Mouse (Mus musculus) heart, embryonic 13.5 days (tissue): ENCODE results near the gene Il1r2. TPM values are rescaled to one million over a fixed set of nuclear protein-coding genes. Genes with fewer than 3 reads are reported as not detected.

Experiments used
- ATAC-seq: fragments of 200-750 bp; cut with Nextera tagmentation; 2 replicates; pipeline ENCODE4 v1.8.0; 2017; ENCODE audit warnings: moderate TSS enrichment; ENCODE audit not compliant: insufficient number of reproducible peaks, low FRiP score, low TSS enrichment; ENCODE audit errors: extremely low read depth
- H3K27ac ChIP-seq: fragments of 300-500 bp; sonication (generic); replicated peaks from 2 replicates; pipeline ENCODE4 v1.5.1; 2015; ENCODE audit warnings: moderate library complexity, mild to moderate bottlenecking, inconsistent platforms
- H3K27me3 ChIP-seq: fragments of 300-500 bp; sonication (generic); replicated peaks from 2 replicates; pipeline ENCODE4 v1.6.1; 2015; ENCODE audit warnings: mild to moderate bottlenecking, inconsistent platforms
- H3K36me3 ChIP-seq: fragments of 300-500 bp; sonication (generic); 2 replicates; pipeline ENCODE4 v1.6.1; 2015; ENCODE audit warnings: mild to moderate bottlenecking, inconsistent platforms
- H3K4me1 ChIP-seq: fragments of 300-500 bp; sonication (generic); 2 replicates; pipeline ENCODE4 v1.6.1; 2015; ENCODE audit warnings: inconsistent platforms
- H3K4me2 ChIP-seq: fragments of 300-500 bp; sonication (generic); 2 replicates; pipeline ENCODE4 v1.6.1; 2015; ENCODE audit warnings: inconsistent platforms, mild to moderate bottlenecking, moderate library complexity
- H3K4me3 ChIP-seq: fragments of 300-500 bp; sonication (generic); 2 replicates; pipeline ENCODE4 v1.5.1; 2015; ENCODE audit warnings: moderate library complexity, mild to moderate bottlenecking, inconsistent platforms
- H3K9ac ChIP-seq: fragments of 300-500 bp; sonication (generic); 2 replicates; pipeline ENCODE4 v1.6.1; 2015; ENCODE audit warnings: inconsistent platforms, mild to moderate bottlenecking, moderate library complexity
- H3K9me3 ChIP-seq: fragments of 300-500 bp; sonication (generic); 2 replicates; pipeline ENCODE4 v1.6.1; 2016; ENCODE audit warnings: inconsistent platforms
- WGBS: fragments of 180-500 bp; shearing (Covaris S2); methylation state at CpG from one replicate; pipeline ENCODE4 v1.1.7; 2015; ENCODE audit warnings: mixed read lengths; 5-methylcytosine and 5-hydroxymethylcytosine counted together
- polyA plus RNA-seq: library from polyadenylated mRNA; unstranded; fragments of >200 nt; fragmentation: Nextera tagmentation; extraction: Ambion mirVana; gene quantifications from 2 replicates; pipeline ENCODE4 v1.2.1, GENCODE M21; 2015

Gene Il1r2
- polyA plus RNA-seq, 1 experiment from 2014 or later: 0.15 TPM

GRCm38 (mm10) chr1:40063409-40063808 is 10.5 kb upstream of the Il1r2 start:
- no peaks in the 10 kb centered on the region for H3K27me3 ChIP-seq
- no peak overlapping the region for H3K27ac ChIP-seq
- no peak overlapping the region for H3K4me3 ChIP-seq
- 0 out of 2 replicates have a peak, but pooled peaks cover 7% of the 10 kb centered on the region for H3K4me1 ChIP-seq
- no peaks in the 10 kb centered on the region for H3K36me3 ChIP-seq
- 70% methylated on average over 4 of the region's 4 CpGs for WGBS
- no peak for ATAC-seq
- H3K4me2 ChIP-seq: no peak overlapping the region
- H3K9me3 ChIP-seq: no peaks in the 10 kb centered on the region
- H3K9ac ChIP-seq: no peak overlapping the region

- H3K4me2 ChIP-seq: no peak overlapping the region
- H3K4me3 ChIP-seq: no peak overlapping the region
- ATAC-seq: no peak
- no peak overlapping the region for H3K27ac ChIP-seq
- WGBS: 81% methylated on average over 8 of the region's 8 CpGs
- H3K27me3 ChIP-seq: no peaks in the 10 kb centered on the region
- no peak overlapping the region for H3K9ac ChIP-seq
- H3K4me1 ChIP-seq: no peaks in the 10 kb centered on the region
- H3K9me3 ChIP-seq: no peaks in the 10 kb centered on the region
- no peaks in the 10 kb centered on the region for H3K36me3 ChIP-seq
Observed at GRCm38 (mm10) chr1:40064508-40064907, 9.4 kb upstream of the Il1r2 start.

- no peak for ATAC-seq
- no peaks in the 10 kb centered on the region for H3K4me1 ChIP-seq
- no peaks in the 10 kb centered on the region for H3K36me3 ChIP-seq
- WGBS: 71% methylated on average over 4 of the region's 4 CpGs
- H3K9ac ChIP-seq: no peak overlapping the region
- H3K27ac ChIP-seq: no peak overlapping the region
- no peak overlapping the region for H3K4me3 ChIP-seq
- H3K4me2 ChIP-seq: no peak overlapping the region
- no peaks in the 10 kb centered on the region for H3K27me3 ChIP-seq
- no peaks in the 10 kb centered on the region for H3K9me3 ChIP-seq
Observed at GRCm38 (mm10) chr1:40072558-40072957, 1.3 kb upstream of the Il1r2 start.

GRCm38 (mm10) chr1:40077328-40077727 is 3.4 kb downstream of the Il1r2 start:
- H3K36me3 ChIP-seq: no peaks in the 10 kb centered on the region
- H3K4me2 ChIP-seq: no peak overlapping the region
- no peaks in the 10 kb centered on the region for H3K27me3 ChIP-seq
- no peaks in the 10 kb centered on the region for H3K9me3 ChIP-seq
- H3K4me1 ChIP-seq: no peaks in the 10 kb centered on the region
- 77% methylated on average over 2 of the region's 2 CpGs for WGBS
- H3K27ac ChIP-seq: no peak overlapping the region
- ATAC-seq: no peak
- H3K9ac ChIP-seq: no peak overlapping the region
- no peak overlapping the region for H3K4me3 ChIP-seq

GRCm38 (mm10) chr1:40081041-40081440 is 7.2 kb downstream of the Il1r2 start:
- H3K4me1 ChIP-seq: peaks cover 1% of the 10 kb centered on the region; the same call in 1 of the 2 replicates
- H3K4me3 ChIP-seq: no peak overlapping the region
- no peak overlapping the region for H3K9ac ChIP-seq
- 65% methylated on average over 2 of the region's 2 CpGs for WGBS
- no peak for ATAC-seq
- H3K27me3 ChIP-seq: peaks cover 17% of the 10 kb centered on the region
- H3K9me3 ChIP-seq: no peaks in the 10 kb centered on the region
- no peak overlapping the region for H3K27ac ChIP-seq
- H3K4me2 ChIP-seq: no peak overlapping the region
- H3K36me3 ChIP-seq: no peaks in the 10 kb centered on the region

- Histone ChIP-seq H3K36me3 (no peaks in the 10 kb centered on the region), H3K4me1 (peaks cover 4% of the 10 kb centered on the region; the same call in 1 of the 2 replicates), H3K4me3 (no peak overlapping the region), H3K4me2 (no peak overlapping the region), H3K9me3 (no peaks in the 10 kb centered on the region), H3K9ac (no peak overlapping the region), H3K27ac (no peak overlapping the region), H3K27me3 (peaks cover 17% of the 10 kb centered on the region)
- ATAC-seq: no peak
- 64% methylated on average over 3 of the region's 3 CpGs for WGBS
Observed at GRCm38 (mm10) chr1:40084386-40084785, 10.5 kb downstream of the Il1r2 start.

- peaks cover 17% of the 10 kb centered on the region for H3K27me3 ChIP-seq
- 4% methylated on average over 25 of the region's 25 CpGs for WGBS
- H3K9me3 ChIP-seq: no peaks in the 10 kb centered on the region
- H3K4me2 ChIP-seq: peak overlapping the region; percentile 86
- H3K4me3 ChIP-seq: peak overlapping the region; percentile 55
- peak; percentile 70 for ATAC-seq
- H3K9ac ChIP-seq: peak overlapping the region; percentile 76
- no peak overlapping the region for H3K27ac ChIP-seq
- H3K4me1 ChIP-seq: peaks cover 4% of the 10 kb centered on the region; the same call in 1 of the 2 replicates
- no peaks in the 10 kb centered on the region for H3K36me3 ChIP-seq
Observed at GRCm38 (mm10) chr1:40085403-40086182, 11.7 kb downstream of the Il1r2 start.

GRCm38 (mm10) chr1:40091160-40091559 is 17.3 kb downstream of the Il1r2 start:
- no peaks in the 10 kb centered on the region for H3K36me3 ChIP-seq
- no peak overlapping the region for H3K9ac ChIP-seq
- WGBS: 74% methylated on average over 9 of the region's 9 CpGs
- ATAC-seq: no peak
- H3K27me3 ChIP-seq: peaks cover 4% of the 10 kb centered on the region; the same call in 1 of the 2 replicates
- H3K9me3 ChIP-seq: no peaks in the 10 kb centered on the region
- peaks cover 2% of the 10 kb centered on the region; the same call in 1 of the 2 replicates for H3K4me1 ChIP-seq
- H3K4me2 ChIP-seq: no peak overlapping the region
- no peak overlapping the region for H3K27ac ChIP-seq
- no peak overlapping the region for H3K4me3 ChIP-seq

GRCm38 (mm10) chr1:40092541-40092940 is 18.7 kb downstream of the Il1r2 start:
- Histone ChIP-seq H3K27me3 (0 out of 2 replicates have a peak, but pooled peaks cover 4% of the 10 kb centered on the region), H3K4me2 (no peak overlapping the region), H3K36me3 (no peaks in the 10 kb centered on the region), H3K4me3 (no peak overlapping the region), H3K9me3 (no peaks in the 10 kb centered on the region), H3K4me1 (no peaks in the 10 kb centered on the region), H3K9ac (no peak overlapping the region), H3K27ac (no peak overlapping the region)
- WGBS: 53% methylated on average over 6 of the region's 6 CpGs
- no peak for ATAC-seq

GRCm38 (mm10) chr1:40094601-40095304 is 20.9 kb downstream of the Il1r2 start:
- 61% methylated on average over 3 of the region's 3 CpGs for WGBS
- Histone ChIP-seq H3K4me2 (no peak overlapping the region), H3K36me3 (no peaks in the 10 kb centered on the region), H3K27ac (no peak overlapping the region), H3K27me3 (peaks cover 9% of the 10 kb centered on the region; the same call in 1 of the 2 replicates), H3K9me3 (no peaks in the 10 kb centered on the region), H3K4me1 (no peaks in the 10 kb centered on the region), H3K9ac (no peak overlapping the region), H3K4me3 (no peak overlapping the region)
- ATAC-seq: no peak

- 27% methylated on average over 1 of the region's 1 CpGs for WGBS
- Histone ChIP-seq H3K4me1 (no peaks in the 10 kb centered on the region), H3K27me3 (peaks cover 9% of the 10 kb centered on the region; the same call in 1 of the 2 replicates), H3K9me3 (no peaks in the 10 kb centered on the region), H3K4me2 (no peak overlapping the region), H3K36me3 (no peaks in the 10 kb centered on the region), H3K4me3 (no peak overlapping the region), H3K27ac (no peak overlapping the region), H3K9ac (no peak overlapping the region)
- ATAC-seq: no peak
Observed at GRCm38 (mm10) chr1:40095585-40095984, 21.7 kb downstream of the Il1r2 start.
